Mouse (Mus musculus): ENCODE data around the gene Medag. TPM values are rescaled to one million over a fixed set of nuclear protein-coding genes. Genes with fewer than 3 reads are reported as not detected.
A peak's percentile ranks its signal among the peaks of the same experiment; 100 is the strongest.

Medag gene
- polyA plus RNA-seq, 1 experiment from 2014 or later, result 1.6 TPM

GRCm38 (mm10) chr5:149377253-149377652, 34.3 kb upstream of the Medag start:
- Histone ChIP-seq H3K27me3 (ENCODE audit: insufficient read depth, low read length) (no peaks in the 10 kb centered on the region), H3K4me3 (ENCODE audit: low read depth, low read length) (no peak overlapping the region), H3K27ac (ENCODE audit: low read depth) (peak overlapping the region; percentile 22; the same call in 1 of the 2 replicates), H3K9ac (no peak overlapping the region), H3K36me3 (ENCODE audit: insufficient read depth) (no peaks in the 10 kb centered on the region), H3K4me2 (no peak overlapping the region), H3K9me3 (ENCODE audit: low read depth, low read length) (no peaks in the 10 kb centered on the region), H3K4me1 (ENCODE audit: insufficient read depth) (peaks cover 20% of the 10 kb centered on the region)
- 8% methylated on average over 6 of the region's 6 CpGs for WGBS
- ATAC-seq (ENCODE audit: insufficient read depth), result no peak
- peak; percentile 48 for DNase-seq
- no peak for TF ChIP-seq CTCF (IDR thresholded peaks at IDR 0.05; ENCODE audit: low read depth)

- 82% methylated on average over 7 of the region's 7 CpGs for WGBS
- H3K9me3 ChIP-seq (ENCODE audit: low read depth, low read length), result no peaks in the 10 kb centered on the region
- no peak overlapping the region for H3K9ac ChIP-seq
- no peak overlapping the region for H3K4me3 ChIP-seq (ENCODE audit: low read depth, low read length)
- TF ChIP-seq CTCF (IDR thresholded peaks at IDR 0.05; ENCODE audit: low read depth), result no peak
- no peaks in the 10 kb centered on the region for H3K36me3 ChIP-seq (ENCODE audit: insufficient read depth)
- DNase-seq (no peak), ATAC-seq (ENCODE audit: insufficient read depth) (no peak)
- peaks cover 19% of the 10 kb centered on the region for H3K4me1 ChIP-seq (ENCODE audit: insufficient read depth)
- no peak overlapping the region for H3K27ac ChIP-seq (ENCODE audit: low read depth)
- H3K4me2 ChIP-seq, result no peak overlapping the region
- no peaks in the 10 kb centered on the region for H3K27me3 ChIP-seq (ENCODE audit: insufficient read depth, low read length)
Measured at GRCm38 (mm10) chr5:149378566-149378965, 33.0 kb upstream of the Medag start.

- no peak overlapping the region for H3K27ac ChIP-seq (ENCODE audit: low read depth)
- no peak for ATAC-seq (ENCODE audit: insufficient read depth)
- peaks cover 15% of the 10 kb centered on the region for H3K4me1 ChIP-seq (ENCODE audit: insufficient read depth)
Measured at GRCm38 (mm10) chr5:149379131-149379784, 32.3 kb upstream of the Medag start.

GRCm38 (mm10) chr5:149379861-149380260, 31.7 kb upstream of the Medag start:
- TF ChIP-seq CTCF (IDR thresholded peaks at IDR 0.05; ENCODE audit: low read depth), result no peak
- Histone ChIP-seq H3K4me1 (ENCODE audit: insufficient read depth) (peaks cover 15% of the 10 kb centered on the region), H3K27me3 (ENCODE audit: insufficient read depth, low read length) (no peaks in the 10 kb centered on the region), H3K9me3 (ENCODE audit: low read depth, low read length) (no peaks in the 10 kb centered on the region), H3K36me3 (ENCODE audit: insufficient read depth) (no peaks in the 10 kb centered on the region), H3K9ac (no peak overlapping the region), H3K27ac (ENCODE audit: low read depth) (no peak overlapping the region), H3K4me2 (no peak overlapping the region), H3K4me3 (ENCODE audit: low read depth, low read length) (no peak overlapping the region)
- WGBS, result 92% methylated on average over 8 of the region's 8 CpGs
- DNase-seq, result no peak
- ATAC-seq (ENCODE audit: insufficient read depth), result no peak

More at GRCm38 (mm10) chr5:149379131-149379784, 32.3 kb upstream of the Medag start:
- Histone ChIP-seq H3K36me3 (ENCODE audit: insufficient read depth) (no peaks in the 10 kb centered on the region), H3K4me3 (ENCODE audit: low read depth, low read length) (no peak overlapping the region), H3K27me3 (ENCODE audit: insufficient read depth, low read length) (no peaks in the 10 kb centered on the region), H3K9ac (no peak overlapping the region), H3K4me2 (no peak overlapping the region), H3K9me3 (ENCODE audit: low read depth, low read length) (no peaks in the 10 kb centered on the region)
- no peak for TF ChIP-seq CTCF (IDR thresholded peaks at IDR 0.05; ENCODE audit: low read depth)
- WGBS, result 81% methylated on average over 16 of the region's 16 CpGs
- no peak for DNase-seq

- H3K4me1 ChIP-seq (ENCODE audit: insufficient read depth), result peaks cover 13% of the 10 kb centered on the region
- TF ChIP-seq CTCF (IDR thresholded peaks at IDR 0.05; ENCODE audit: low read depth), result no peak
- H3K4me2 ChIP-seq, result no peak overlapping the region
- no peak overlapping the region for H3K4me3 ChIP-seq (ENCODE audit: low read depth, low read length)
- no peaks in the 10 kb centered on the region for H3K27me3 ChIP-seq (ENCODE audit: insufficient read depth, low read length)
- DNase-seq, result peak; percentile 64
- no peak for ATAC-seq (ENCODE audit: insufficient read depth)
- 0 out of 2 replicates have a peak overlapping the region, but pooled peaks have one; percentile 9 for H3K27ac ChIP-seq (ENCODE audit: low read depth)
- 41% methylated on average over 8 of the region's 8 CpGs for WGBS
- no peaks in the 10 kb centered on the region for H3K36me3 ChIP-seq (ENCODE audit: insufficient read depth)
- H3K9ac ChIP-seq, result no peak overlapping the region
- H3K9me3 ChIP-seq (ENCODE audit: low read depth, low read length), result no peaks in the 10 kb centered on the region
Measured at GRCm38 (mm10) chr5:149380388-149380916, 31.1 kb upstream of the Medag start.

GRCm38 (mm10) chr5:149381948-149382347, 29.6 kb upstream of the Medag start:
- Histone ChIP-seq H3K4me3 (ENCODE audit: low read depth, low read length) (no peak overlapping the region), H3K4me2 (no peak overlapping the region), H3K9me3 (ENCODE audit: low read depth, low read length) (no peaks in the 10 kb centered on the region), H3K27me3 (ENCODE audit: insufficient read depth, low read length) (no peaks in the 10 kb centered on the region), H3K4me1 (ENCODE audit: insufficient read depth) (peaks cover 6% of the 10 kb centered on the region), H3K36me3 (ENCODE audit: insufficient read depth) (no peaks in the 10 kb centered on the region), H3K9ac (no peak overlapping the region), H3K27ac (ENCODE audit: low read depth) (peak overlapping the region; percentile 15; the same call in 1 of the 2 replicates)
- no peak for DNase-seq
- no peak for TF ChIP-seq CTCF (IDR thresholded peaks at IDR 0.05; ENCODE audit: low read depth)
- WGBS, result 56% methylated on average over 4 of the region's 4 CpGs
- no peak for ATAC-seq (ENCODE audit: insufficient read depth)

- no peak overlapping the region for H3K27ac ChIP-seq (ENCODE audit: low read depth)
Measured at GRCm38 (mm10) chr5:149382601-149383000, 28.9 kb upstream of the Medag start.

More at GRCm38 (mm10) chr5:149382601-149383000, 28.9 kb upstream of the Medag start:
- 72% methylated on average over 5 of the region's 5 CpGs for WGBS
- H3K4me3 ChIP-seq (ENCODE audit: low read depth, low read length), result no peak overlapping the region
- no peaks in the 10 kb centered on the region for H3K36me3 ChIP-seq (ENCODE audit: insufficient read depth)
- DNase-seq, result no peak
- peaks cover 5% of the 10 kb centered on the region for H3K4me1 ChIP-seq (ENCODE audit: insufficient read depth)
- ATAC-seq (ENCODE audit: insufficient read depth), result no peak
- no peak overlapping the region for H3K4me2 ChIP-seq
- no peaks in the 10 kb centered on the region for H3K27me3 ChIP-seq (ENCODE audit: insufficient read depth, low read length)
- TF ChIP-seq CTCF (IDR thresholded peaks at IDR 0.05; ENCODE audit: low read depth), result no peak
- no peak overlapping the region for H3K9ac ChIP-seq
- no peaks in the 10 kb centered on the region for H3K9me3 ChIP-seq (ENCODE audit: low read depth, low read length)

All from lung, embryonic 14.5 days (tissue).